Mouse (Mus musculus) C2C12 (cell line): Measurements from ENCODE around the gene Brpf3. TPM values are rescaled to one million over a fixed set of nuclear protein-coding genes. Genes with fewer than 3 reads are reported as not detected.

Source experiments
- H3K27me3 ChIP-seq: one replicate; pipeline ENCODE4 v1.6.1; 2011; ENCODE audit not compliant: control insufficient read depth, insufficient read depth, insufficient read length
- H3K36me3 ChIP-seq: one replicate; pipeline ENCODE4 v1.6.1; 2011; ENCODE audit not compliant: control insufficient read depth, insufficient read depth
- H3K4me3 ChIP-seq: one replicate; pipeline ENCODE4 v1.5.1; 2011; ENCODE audit warnings: mild to moderate bottlenecking, control low read depth; ENCODE audit not compliant: poor library complexity, insufficient read depth, severe bottlenecking
- H3K79me2 ChIP-seq: one replicate; pipeline ENCODE4 v1.6.1; 2011; ENCODE audit not compliant: control insufficient read depth, insufficient read depth
- H3K79me3 ChIP-seq: one replicate; pipeline ENCODE4 v1.6.1; 2011; ENCODE audit warnings: low read depth, control low read depth
- H3ac ChIP-seq: one replicate; pipeline ENCODE3; 2011; ENCODE audit warnings: low read depth; ENCODE audit not compliant: control insufficient read depth, insufficient read length
- CEBPB ChIP-seq: IDR thresholded peaks from one replicate; pipeline ENCODE4 v1.6.1; 2011; ENCODE audit warnings: low read depth, mild to moderate bottlenecking, control low read depth, moderate library complexity
- CTCF ChIP-seq: IDR thresholded peaks from one replicate; pipeline ENCODE4 v1.5.1; 2011; ENCODE audit not compliant: control insufficient read depth, insufficient read depth, insufficient read length
- FOSL1 ChIP-seq: IDR thresholded peaks from one replicate; pipeline ENCODE4 v1.8.0; 2011; ENCODE audit warnings: mild to moderate bottlenecking, low read length; ENCODE audit not compliant: poor library complexity, insufficient read depth, severe bottlenecking
- MAX ChIP-seq: IDR thresholded peaks from one replicate; pipeline ENCODE4 v1.6.1; 2011; ENCODE audit warnings: mild to moderate bottlenecking, control low read depth
- MYOD1 ChIP-seq: IDR thresholded peaks from one replicate; pipeline ENCODE4 v1.6.1; 2011; ENCODE audit warnings: low read depth; ENCODE audit not compliant: control insufficient read depth, insufficient read length
- MYOG ChIP-seq: IDR thresholded peaks from one replicate; pipeline ENCODE4 v1.6.1; 2011; ENCODE audit not compliant: control insufficient read depth, insufficient read length; ENCODE audit errors: extremely low read depth
- USF1 ChIP-seq: IDR thresholded peaks from one replicate; pipeline ENCODE4 v1.6.1; 2011; ENCODE audit warnings: low read depth, mild to moderate bottlenecking, control low read depth, moderate library complexity
- polyA plus RNA-seq: library from polyadenylated mRNA; unstranded; fragments of >200 nt; fragmentation: generic; extraction: Trizol; gene quantifications from one replicate; pipeline ENCODE4 v1.2.1, GENCODE M21; 2012; ENCODE audit warnings: missing spikeins

Brpf3 gene
- polyA plus RNA-seq, 1 experiment: 10.8 TPM

DNA sequence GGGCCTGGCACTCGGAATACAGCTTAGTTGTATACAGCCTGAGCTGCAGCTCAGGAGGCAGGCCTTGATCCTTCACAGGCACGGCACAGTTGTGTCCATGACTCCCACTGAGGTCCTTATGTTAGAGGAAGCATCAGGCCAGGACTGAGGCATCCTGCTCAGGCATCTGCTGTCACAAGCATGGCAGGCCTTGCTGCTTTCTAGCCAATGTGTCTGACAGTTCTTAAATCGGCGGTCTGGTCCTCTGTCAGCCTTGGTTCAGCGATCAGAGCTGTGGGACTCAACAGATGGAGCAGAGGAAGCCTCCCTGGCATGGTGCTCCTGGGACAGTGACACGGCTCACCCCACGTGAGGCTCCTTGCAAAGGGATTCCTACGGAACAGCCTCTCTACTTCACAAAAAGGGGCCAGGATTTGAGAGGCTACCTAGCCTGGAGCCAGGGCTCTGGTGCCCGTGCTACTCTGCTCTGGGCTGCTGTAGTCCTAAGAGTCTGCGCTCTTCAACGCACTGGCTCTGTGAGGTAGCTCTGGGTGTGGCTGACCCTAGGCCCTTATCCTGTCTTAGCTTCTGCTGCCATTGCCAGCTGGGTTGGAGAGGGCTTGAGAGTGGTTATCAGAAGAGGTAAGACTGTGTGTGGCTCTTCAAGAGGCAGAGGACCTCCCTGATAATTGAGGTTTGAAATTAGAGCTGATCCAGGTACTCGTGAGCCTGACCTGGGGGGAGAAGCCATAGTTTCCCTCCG lies 22.3 kb downstream of the Brpf3 start:
- Histone ChIP-seq H3K27me3 (no peaks in the 10 kb centered on the region), H3K79me2 (no peaks in the 10 kb centered on the region), H3K4me3 (no peak overlapping the region), H3K79me3 (no peaks in the 10 kb centered on the region), H3K36me3 (peaks cover 80% of the 10 kb centered on the region), H3ac (no peak overlapping the region)
- TF ChIP-seq CTCF (no peak), USF1 (no peak), CEBPB (no peak), FOSL1 (no peak), MAX (no peak), MYOG (no peak), MYOD1 (no peak)

DNA sequence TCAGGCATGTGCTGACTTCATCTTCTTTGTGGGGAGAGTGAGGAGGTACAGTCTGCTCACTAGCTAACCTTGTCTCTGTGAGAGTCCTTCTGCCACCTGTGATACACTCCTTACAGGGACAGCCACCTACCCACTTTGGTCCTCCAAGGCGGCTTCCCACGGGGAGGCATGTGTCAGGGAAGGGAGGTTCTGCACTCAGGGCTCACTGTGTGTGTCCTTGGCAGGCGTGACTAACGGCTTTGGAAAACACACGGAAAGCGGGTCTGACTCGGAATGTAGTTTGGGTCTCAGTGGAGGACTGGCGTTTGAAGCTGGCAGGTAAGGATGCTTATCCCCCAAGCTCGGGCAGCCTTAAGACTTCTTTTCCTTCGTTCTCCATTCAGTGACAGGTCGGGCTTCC lies 22.9 kb downstream of the Brpf3 start:
- peaks cover 81% of the 10 kb centered on the region for H3K36me3 ChIP-seq
- H3K4me3 ChIP-seq: no peak overlapping the region
- no peaks in the 10 kb centered on the region for H3K79me3 ChIP-seq
- H3ac ChIP-seq: no peak overlapping the region
- H3K79me2 ChIP-seq: no peaks in the 10 kb centered on the region
- no peak for TF ChIP-seq CTCF
- no peak for TF ChIP-seq CEBPB
- TF ChIP-seq FOSL1: no peak
- no peak for TF ChIP-seq MYOD1
- TF ChIP-seq MAX: no peak
- TF ChIP-seq USF1: no peak
- no peak for TF ChIP-seq MYOG
- H3K27me3 ChIP-seq: no peaks in the 10 kb centered on the region

DNA sequence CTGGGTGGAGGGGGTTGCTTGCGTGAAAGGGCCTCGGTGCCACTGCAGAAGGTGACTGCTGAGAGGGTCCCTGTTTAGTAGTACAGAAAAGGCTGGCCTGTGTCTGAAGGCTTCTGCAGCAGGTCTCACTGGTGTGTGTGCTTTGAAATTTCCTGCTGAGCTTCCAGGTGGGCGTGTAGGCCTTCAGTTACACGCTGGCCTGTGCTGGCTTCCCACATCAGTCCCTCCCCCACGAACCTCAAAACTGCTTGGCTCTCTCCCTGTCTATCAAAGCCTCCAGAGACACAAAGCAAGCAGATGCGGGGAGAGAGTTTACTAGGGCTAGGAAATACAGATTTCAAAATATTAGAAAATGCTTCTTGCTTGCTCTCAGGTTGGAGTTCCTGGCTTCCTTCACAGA lies 24.0 kb downstream of the Brpf3 start:
- no peak overlapping the region for H3ac ChIP-seq
- peaks cover 80% of the 10 kb centered on the region for H3K36me3 ChIP-seq
- H3K4me3 ChIP-seq: no peak overlapping the region
- H3K79me3 ChIP-seq: no peaks in the 10 kb centered on the region
- TF ChIP-seq CTCF (no peak), CEBPB (no peak), FOSL1 (no peak), MYOG (no peak), MAX (no peak), USF1 (no peak), MYOD1 (no peak)
- no peaks in the 10 kb centered on the region for H3K79me2 ChIP-seq
- H3K27me3 ChIP-seq: no peaks in the 10 kb centered on the region

DNA sequence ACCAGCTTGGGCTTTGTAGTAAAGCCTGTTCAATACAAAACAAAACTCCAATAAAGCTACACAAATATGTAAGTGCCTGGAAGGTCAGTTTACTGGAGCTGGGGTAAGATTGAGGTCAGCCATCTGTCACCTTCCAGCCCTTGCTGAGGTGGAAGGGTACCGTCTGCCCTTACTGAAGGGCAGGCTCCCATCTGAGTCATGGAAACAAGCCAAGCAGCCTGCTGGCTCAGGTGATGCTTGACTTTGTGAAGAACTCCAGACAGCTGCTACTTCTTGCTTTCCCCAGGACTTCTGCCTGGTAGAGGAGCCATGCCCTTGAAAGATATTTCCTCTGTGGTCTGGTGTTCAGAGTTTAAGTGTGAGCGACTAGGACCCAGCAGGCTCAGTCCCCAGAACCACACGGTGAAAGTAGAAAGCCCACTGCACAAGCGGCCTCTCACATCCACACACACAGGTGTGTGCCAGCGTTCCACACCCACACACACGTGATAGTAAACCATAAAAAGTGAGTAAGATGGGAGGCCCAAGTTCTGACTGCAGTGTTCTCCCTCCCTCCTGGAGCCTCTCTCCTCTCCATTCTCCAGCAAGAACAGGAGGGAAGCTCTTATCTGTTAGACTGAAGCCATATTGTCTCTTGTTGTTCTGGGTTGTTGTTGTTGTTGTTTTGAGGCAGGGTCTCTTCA lies 24.6 kb downstream of the Brpf3 start:
- no peak overlapping the region for H3K4me3 ChIP-seq
- H3K79me2 ChIP-seq: no peaks in the 10 kb centered on the region
- TF ChIP-seq CEBPB (no peak), FOSL1 (no peak), MAX (no peak), USF1 (no peak), CTCF (no peak), MYOD1 (no peak), MYOG (no peak)
- H3ac ChIP-seq: no peak overlapping the region
- no peaks in the 10 kb centered on the region for H3K27me3 ChIP-seq
- peaks cover 74% of the 10 kb centered on the region for H3K36me3 ChIP-seq
- H3K79me3 ChIP-seq: no peaks in the 10 kb centered on the region

DNA sequence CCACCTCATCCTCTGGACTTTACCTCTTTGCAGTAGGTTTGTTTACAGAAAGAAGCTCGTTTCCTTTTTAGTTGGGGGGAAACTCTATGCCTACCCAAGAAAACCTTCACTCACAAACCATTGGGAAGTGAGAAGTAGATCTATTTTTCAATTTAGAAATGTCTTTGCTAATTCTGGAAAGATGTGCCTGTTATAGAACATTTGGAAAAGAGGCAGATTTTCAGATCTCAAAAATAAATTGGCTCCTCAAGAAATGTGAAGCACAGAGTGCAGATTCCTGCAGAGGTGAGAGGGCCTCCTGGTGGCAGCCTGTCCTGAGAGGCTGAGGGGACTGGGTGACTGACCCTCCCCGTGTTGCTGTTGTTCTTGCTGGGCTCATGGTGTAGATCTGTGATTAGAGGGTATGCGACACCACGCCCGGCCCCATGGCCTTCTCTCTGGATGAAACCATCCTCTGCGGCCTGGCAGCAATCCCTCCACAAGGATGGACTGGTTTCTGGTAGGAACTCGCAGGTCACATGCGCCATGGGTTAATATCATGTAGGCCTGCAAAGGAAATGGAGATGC lies 26.9 kb downstream of the Brpf3 start:
- Histone ChIP-seq H3K4me3 (no peak overlapping the region), H3K27me3 (no peaks in the 10 kb centered on the region), H3K36me3 (peaks cover 59% of the 10 kb centered on the region), H3K79me2 (no peaks in the 10 kb centered on the region), H3K79me3 (no peaks in the 10 kb centered on the region), H3ac (no peak overlapping the region)
- no peak for TF ChIP-seq MAX
- no peak for TF ChIP-seq MYOD1
